Mouse (Mus musculus): Measurements from ENCODE around the gene Mrps12.

Mrps12 gene

DNA sequence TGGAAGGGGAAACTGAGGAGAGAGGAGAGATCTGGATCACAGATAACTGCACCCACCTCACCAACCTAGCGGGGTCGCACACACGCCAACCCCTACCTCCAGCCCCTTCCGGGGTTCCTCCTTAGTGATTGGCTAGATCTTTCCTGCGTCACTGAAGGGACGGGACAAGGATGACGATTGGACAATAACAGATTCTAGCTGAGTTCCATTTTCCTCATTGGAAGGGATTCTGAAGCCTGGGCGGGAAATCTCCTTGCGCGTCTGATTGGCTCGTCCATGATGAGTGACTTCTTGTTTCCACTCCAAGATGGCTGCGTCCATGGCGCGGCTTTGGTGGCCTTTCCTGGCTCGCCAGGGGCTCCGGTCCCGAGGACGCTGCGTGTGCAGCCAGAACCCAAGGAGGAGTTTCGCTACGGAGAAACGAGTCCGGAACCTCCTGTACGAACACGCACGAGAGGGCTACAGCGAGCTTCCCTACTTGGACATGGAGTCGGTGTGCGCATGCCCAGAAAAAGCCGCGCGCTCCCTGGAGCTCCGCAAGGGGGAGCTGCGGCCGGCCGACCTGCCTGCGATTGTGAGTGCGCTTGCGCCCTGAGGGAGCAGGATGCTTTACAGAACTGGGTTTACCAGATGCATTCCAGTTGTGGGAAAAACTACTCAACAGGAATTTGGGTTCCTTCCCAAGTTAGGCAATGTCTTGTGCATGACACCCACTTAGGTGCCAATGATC lies at the start of gene Mrps12, which contains the start of gene Sars2:
Mrps12 (minus strand) TSS at position 112 of the 730 bp plus-strand sequence.
Sars2 (plus strand) TSS at position 284 of the 730 bp plus-strand sequence.
- DNase-seq (ENCODE audit: low spot score in 2 of 2) = peak; percentile 91 to 98

DNA sequence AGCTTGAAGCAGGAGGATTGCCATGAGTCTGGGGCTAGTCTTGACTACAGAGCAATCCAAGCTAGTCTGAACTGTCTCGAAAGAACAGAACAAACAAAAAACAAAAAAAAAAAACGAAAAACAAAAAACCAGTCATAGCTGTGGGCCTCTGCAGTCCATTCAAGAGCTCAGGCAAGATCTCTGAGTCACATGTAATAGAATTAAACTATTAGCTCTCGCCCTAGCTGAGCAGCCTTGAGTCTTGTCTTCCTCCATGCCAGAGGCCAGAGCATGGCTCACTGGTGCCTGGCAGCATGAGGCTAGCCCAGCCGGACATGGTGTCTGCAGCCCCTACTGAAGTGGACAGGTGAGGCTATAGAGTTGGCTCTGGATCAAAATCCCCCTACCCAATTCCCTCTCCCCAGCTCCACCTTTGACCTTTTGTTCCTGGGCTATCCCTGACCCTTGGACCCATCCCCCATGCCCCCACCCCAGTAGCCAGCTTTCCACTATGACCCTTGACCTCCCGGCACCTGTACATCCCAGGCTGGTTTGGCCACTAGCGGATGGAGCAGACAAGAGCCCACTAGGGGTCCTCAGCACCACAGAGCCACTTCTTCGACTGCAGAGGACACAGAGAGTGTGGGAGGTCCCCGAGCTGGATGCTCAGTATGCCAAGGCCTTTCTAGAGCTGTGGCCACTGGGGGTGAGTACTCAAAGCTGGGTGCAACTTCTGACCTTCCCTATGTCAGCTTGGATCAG lies 48.6 kb upstream of the Mrps12 start:
- no peak for DNase-seq (ENCODE audit: low spot score in 2 of 2)

DNA sequence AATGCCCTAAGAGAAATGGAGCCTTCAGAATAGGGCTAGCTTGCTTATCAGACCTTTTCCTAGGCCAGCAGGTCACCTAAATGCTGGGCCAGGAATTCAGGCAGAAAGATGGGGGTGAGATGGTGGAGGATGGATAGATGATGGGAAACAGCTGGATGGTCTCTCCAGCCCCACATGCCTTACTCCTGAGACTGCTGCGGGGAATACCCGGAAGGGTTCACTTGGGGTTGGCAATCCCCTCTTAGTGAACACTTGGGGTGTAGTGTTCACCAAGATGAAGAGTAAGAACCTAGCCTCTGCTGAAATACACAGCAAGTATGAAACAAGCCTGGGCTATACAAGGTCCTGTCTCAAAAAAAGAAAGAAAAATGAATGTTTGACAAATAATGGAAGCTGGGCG lies 47.6 kb upstream of the Mrps12 start:
- no peak for DNase-seq (ENCODE audit: low spot score in 2 of 2)

DNA sequence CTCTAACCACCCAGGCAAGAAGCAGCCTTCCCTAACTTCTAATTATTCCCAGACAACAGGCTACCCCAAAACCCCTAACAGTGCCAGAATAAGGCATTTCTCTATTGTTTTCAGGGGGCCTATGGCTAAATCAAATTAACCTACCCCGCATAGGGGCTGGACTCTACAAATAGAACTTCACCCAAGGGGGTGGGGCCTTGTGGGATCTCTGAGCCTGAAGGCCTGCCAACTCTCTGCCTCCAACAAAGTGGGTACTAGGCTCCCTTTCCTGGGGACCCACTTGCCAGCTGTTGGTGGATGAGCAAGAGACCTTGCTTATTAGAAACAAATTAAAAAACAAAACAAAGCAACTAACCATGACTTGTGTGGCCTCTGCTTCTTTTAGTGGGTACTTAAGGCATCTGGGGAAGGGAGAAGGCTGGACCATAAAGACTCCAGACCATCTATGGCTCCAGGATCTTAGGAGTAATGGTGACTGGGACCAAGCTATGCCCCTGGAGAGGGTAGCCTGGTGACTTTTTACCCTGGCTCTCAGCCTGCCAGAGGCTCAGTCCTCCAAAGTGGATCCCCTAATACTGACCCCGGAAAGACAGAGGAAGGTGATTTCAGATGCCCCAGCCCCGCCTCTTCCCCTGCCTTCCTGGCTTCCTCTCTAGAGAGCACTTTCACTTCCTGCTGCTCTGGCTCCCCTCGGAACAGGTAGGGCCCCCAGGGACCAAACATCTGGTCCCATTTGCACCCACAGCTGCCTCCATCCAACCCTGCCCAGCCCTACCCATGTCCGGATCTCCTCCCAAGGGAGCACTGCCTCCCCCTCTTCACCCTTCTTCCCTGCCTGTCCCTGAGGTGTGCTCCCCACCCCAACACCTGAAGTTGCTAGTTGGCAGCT lies 46.9 kb upstream of the Mrps12 start, which contains the start of gene Rinl:
Rinl (plus strand) TSS at position 663 of the 889 bp plus-strand sequence.
- DNase-seq (ENCODE audit: low spot score in 2 of 2) = no peak

DNA sequence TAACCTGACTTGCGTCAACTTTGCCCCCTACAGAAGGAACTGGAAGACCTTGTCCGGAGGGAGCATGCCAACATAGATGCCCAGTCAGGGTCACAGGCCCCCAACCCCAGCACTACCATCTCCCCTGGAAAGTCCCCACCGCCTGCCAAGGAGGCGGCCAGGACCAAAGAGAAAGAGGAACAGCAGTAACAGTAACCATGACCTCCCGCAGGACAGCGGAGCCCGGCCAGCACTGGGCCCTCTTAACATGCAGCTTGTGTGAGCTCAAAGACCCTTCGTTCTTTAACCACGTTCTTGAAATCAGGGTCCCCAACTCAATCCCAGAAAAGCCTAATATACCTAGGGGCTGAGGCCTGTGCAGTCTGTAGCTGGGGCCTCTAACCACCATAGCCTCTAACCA lies 46.3 kb upstream of the Mrps12 start:
- DNase-seq (ENCODE audit: low spot score in 2 of 2) = no peak

DNA sequence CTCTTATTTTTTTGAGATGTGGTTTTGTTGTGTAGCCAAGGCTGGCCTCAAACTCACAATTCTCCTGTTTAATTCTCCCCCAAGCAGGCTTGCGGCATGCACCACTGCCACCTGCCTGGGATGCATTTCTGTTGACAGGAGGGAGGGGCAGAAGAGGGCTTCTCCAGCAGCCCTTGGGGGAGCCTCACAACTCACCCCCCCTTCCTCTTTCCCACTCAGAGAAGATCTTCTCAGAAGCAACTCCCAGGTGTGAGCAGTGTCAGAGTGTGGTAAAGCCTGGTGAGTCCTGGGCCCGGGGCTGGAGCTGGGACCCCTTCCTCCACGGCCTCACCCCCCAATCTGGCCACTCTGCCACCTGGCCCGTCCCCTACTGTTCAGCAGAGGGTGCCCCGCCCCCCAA lies 43.5 kb upstream of the Mrps12 start:
- no peak for DNase-seq (ENCODE audit: low spot score in 2 of 2)

DNA sequence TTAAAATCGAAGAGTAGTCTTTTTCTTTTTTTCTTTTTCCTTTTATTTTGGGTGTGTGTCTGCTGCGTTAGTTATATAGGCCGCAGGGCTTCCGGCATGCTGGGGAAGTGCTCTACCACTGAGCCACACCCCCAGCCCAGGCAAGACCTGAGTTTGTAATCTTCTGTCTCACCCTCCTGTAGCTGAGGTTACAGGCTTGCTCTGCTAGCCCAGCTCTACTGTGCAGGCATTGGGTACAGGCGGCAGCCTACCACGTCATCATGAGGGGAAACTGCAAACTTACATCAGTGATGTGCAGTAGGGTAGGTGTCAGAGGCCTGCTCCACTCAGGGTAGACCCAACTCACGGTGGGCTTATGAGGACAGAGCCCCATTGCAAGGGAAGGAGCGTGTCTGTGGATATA lies 39.6 kb upstream of the Mrps12 start:
- DNase-seq (ENCODE audit: low spot score in 2 of 2) = no peak

DNA sequence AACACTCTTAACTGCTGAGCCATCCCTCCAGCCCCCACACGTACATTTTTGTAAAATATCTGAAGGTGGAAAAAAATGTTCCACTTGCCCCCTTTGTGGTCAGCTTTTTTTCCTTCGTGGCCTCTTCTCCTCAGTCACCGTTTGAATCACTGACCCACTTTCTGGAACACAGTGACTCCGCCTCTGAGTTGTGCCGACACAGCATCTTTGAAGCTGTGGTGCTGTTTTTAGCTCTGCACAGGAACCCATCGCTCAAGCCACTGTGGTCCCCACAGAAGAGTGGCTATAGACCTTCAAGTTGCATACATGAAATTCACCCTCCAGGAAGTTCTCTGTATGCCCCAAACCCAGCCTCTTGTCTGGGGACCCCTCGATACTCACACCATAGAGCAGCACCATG lies 39.2 kb upstream of the Mrps12 start:
- DNase-seq (ENCODE audit: low spot score in 2 of 2) = no peak

DNA sequence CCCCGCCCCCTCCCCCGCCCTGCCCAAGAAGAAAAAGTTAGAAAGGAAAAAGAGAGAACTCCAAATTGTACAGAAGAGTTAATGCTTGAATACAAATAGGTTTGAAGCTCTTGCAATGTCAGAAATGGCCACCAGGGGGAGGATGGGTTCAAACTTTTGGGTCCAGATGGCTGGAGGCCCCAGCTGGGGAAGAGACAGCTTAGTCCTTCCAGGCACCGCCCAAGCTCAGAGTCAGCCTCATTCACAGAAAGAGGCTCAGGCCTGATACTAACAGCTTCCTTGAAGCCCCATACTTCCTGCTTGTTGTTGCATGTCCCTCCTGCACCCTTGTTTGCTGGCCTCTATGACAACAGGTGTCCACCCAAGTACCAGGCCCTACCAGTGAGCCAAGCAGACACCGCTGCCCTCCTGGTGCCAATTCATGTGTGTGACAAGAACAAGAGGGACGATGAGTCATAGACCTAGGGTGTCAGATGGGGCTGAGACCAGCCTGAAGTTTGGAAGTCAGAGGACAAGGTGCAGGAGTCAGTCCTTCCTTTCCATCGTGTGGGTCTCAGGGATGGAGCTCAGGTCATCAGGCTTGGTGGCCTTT lies 38.5 kb upstream of the Mrps12 start:
- DNase-seq (ENCODE audit: low spot score in 2 of 2) = peak; percentile 81 to 82

DNA sequence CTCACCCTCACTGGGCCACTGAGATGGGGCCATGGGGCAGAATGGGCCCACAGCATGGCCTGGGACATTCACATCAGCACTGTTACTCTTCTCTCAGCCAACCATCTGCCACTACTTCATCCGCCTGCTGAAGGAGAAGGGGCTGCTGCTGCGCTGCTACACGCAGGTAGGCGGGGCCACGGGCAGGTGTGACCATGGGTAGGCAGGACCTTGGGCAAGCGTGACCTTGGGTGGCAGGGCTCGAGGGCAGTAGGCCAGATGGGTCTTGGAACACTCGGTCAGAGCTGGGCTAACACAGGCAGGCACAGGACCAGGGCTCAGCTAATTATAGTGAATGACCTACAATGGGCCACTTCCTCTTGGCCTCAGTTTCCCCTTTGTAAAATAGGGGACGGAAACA lies 37.2 kb upstream of the Mrps12 start:
- no peak for DNase-seq (ENCODE audit: low spot score in 2 of 2)

DNA sequence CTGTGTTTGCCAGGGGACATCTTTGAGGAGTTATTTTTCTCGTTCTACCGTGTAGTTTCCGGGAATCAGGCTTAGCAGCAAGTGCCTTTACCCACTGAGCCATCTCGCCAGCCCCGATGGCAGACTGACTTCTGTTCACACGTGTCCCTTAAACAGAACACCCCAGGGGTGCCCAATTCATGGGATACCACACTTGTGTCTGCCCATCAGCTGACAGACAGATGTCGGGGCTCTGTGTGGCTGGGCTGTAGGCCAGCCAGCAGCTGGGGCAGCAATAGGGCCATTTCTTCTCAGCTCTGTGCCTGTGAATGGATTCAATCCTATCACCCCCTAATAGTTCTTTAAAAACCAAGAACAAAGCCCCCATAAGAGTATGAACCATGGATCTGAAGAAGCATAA lies 33.5 kb upstream of the Mrps12 start:
- DNase-seq (ENCODE audit: low spot score in 2 of 2) = no peak

DNA sequence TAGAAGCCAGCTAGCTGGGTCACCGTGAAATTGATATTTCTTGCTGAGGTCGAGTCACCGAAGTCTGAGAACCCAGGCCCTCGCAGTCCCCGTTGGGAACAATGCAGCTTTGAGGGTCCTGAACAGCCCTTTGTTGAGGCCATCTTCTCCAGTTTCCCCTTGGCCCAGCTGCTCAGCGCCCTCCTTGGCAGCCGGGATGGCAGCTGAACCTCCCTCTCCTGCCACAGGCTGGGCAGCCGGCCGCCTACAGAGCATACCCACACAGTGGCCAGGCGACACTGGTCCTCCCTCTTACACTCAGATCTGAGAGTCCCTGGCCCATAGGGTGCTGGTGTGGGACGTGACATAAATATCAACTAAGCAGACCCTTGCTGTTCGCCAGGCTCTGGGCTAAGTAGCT lies 32.5 kb upstream of the Mrps12 start:
- no peak for DNase-seq (ENCODE audit: low spot score in 2 of 2)

DNA sequence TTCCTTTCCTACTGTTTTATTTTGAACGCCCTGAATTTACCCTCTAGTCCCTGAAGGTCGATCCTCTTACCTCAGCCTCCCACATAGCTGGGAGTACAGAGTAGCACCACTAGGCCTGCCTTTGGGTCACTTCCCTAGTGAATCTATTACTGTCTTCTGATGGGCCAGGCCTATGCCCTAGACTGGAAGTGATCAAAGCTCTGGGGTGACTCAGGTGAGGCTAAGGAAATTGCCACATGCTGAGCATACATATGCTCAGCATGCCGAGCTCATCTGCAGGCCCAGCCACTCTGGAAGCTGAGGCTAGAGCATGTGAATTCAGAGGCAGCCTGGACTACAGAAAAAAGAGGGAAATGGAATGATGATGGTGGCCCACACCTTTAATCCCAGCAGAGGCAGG lies 31.5 kb upstream of the Mrps12 start:
- no peak for DNase-seq (ENCODE audit: low spot score in 2 of 2)

DNA sequence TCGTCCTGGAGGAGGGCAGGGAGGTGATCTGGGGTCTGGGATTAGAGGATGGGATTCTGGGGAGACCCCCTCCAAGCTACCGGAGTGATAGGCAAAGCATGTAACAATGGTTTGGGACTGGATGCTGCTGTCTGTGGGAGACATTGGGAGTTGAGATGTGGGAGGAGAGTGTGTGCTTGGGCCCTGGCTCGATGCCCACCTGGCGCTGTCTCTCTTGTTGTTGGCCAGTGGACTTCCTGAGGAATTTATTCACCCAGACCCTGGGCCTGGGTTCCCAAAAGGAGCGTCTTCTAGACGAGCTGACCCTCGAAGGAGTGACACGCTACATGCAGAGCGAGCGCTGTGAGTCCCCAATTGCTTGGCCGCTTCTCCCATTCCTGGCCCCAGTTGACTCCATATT lies 30.2 kb upstream of the Mrps12 start:
- DNase-seq (ENCODE audit: low spot score in 2 of 2) = no peak

DNA sequence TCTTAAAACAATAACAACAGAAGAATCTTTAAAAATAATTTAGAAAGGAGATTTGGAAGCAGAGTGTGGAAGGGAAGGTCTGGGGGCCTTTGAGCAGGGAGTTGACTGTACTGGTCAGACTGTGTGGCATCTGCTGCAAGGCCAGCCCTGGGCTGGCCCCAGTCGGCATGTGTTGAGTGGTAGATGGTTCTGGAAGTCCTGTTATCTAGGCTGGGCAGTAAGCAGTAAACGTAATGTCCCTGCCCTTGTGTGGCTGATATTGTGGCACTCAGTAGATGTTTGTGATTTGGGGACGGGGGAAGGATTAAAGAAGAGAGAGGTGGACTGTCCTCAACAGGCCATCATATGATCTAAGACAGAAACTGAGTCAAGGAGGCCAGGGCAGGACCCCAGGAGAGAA lies 28.7 kb upstream of the Mrps12 start:
- no peak for DNase-seq (ENCODE audit: low spot score in 2 of 2)

DNA sequence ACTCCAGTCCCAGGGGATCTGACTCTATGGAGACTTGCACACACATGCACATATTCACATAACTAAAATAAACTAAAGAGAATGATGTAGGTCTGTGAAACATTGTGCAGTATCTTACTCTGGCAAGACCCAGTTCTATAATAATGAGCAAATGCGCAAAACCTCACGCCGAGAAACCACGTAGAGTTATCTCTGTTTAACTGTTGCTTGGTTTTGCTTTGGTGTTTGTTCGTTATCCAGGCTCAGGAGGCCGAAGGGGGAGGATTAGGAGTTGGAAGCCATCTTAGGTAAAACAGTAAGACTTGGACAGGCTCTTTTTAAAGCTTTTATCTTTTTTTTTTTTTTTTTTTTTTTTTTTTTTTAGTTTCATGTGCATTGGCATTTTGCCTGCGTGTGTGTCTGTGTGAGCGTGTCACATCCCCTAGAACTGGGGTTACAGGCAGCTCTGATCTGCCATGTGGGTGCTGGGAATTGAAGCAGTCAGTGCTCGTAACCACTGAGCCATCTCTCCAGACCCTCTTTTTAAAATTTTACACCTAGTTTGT lies 27.9 kb upstream of the Mrps12 start:
- no peak for DNase-seq (ENCODE audit: low spot score in 2 of 2)

DNA sequence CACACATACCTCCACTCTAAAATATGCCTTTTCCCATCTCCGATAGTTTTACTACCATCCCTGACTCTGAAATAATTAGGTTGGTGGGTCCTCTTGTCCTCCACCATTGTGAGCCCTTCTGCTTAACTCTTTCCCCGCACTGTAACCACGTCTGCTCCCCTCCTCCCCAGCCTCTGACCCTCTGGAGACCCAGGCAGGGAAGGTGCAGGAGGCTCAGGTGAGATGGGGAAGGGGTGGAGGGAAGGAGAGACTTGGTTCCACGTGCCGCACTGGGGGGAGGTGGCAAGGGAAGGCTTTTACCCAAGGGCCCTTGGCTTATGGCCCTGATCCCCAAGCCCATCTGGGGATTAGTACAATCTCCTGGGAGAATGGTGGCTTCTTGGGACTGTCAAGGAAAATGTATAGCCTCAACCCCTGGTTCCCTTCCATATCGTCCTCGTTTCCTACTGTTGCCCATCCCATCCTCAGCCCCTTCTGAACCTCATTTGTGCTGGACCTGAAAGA lies 25.9 kb upstream of the Mrps12 start, which contains the start of gene Nfkbib:
Nfkbib (minus strand) TSS at position 51 of the 504 bp plus-strand sequence.
- DNase-seq (ENCODE audit: low spot score in 2 of 2) = no peak

DNA sequence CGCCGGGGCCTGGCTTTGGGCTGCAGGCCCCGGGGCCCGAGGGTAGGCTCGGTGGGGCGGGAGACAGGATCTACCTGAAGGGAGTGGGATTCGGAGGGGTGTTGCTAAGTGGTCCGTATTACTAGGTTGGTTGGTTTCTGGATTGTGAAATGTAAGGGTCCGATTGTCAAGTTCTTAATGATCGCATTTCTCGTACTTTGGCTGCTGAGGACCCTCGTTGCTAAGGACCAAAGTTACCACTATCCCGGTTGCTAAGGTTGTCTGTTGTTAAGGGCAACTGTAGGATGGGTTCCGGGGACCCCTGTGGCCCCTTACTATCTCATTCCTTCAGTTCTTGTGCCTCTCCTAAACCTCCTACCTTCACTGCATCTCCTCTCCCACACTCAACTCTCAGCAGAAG lies 25.3 kb upstream of the Mrps12 start:
- no peak for DNase-seq (ENCODE audit: low spot score in 2 of 2)

DNA sequence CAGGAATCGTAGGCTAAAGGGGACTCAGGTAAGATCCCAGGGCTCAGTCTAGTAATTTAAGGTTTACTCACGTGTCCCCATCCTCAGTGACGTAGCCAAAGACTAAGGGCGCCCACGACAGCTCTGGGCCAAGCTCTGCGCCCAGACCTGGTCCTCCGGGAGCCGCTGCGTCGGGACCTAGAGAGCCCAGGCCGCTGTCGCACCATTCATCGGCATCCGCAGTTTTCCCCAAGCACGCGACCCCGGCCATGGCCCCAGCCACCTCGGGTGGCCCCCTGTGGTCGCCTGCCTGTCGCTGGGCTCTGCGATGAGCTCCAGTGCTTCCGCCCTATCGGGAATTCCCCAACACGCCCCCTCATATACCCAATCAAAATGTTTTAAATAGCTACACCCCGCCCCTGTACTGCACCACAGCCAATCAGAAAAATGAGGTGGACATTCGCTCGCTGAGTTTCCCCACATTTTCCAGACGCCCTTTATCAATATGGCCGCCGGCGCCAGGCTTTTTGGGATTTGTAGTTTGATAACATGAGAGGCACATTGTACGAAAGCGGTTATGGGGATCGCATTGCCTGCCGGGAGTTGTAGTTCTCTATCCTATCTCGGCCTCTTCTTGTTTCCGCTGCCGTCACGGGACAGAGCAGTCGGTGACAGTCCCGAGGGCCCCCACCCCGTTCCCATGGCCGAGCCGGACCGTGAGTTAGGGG lies 24.7 kb upstream of the Mrps12 start, which contains the start of gene Sirt2:
Sirt2 (plus strand) TSS at position 563 of the 707 bp plus-strand sequence.
- peak; percentile 86 to 98 for DNase-seq (ENCODE audit: low spot score in 2 of 2)

DNA sequence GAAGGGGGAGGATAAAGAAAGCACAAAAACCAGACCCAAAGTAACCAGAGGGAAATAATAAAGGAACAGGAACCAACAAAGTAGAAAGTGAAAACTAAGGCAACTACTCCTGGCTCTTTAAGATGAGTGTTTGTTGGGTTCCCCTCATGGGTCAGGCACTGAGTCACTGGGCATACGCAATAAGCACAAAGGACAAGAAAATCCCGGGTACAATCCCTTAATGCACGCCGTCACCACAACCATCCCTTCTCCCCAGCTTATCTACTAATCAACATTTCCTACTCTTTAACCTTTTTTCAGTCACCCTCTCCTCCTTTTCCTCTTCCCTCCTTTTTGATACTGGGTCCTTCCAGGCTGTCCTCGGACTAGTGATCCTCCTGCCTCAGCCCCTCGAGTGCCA lies 23.6 kb upstream of the Mrps12 start:
- DNase-seq (ENCODE audit: low spot score in 2 of 2) = no peak

Data from urinary bladder, adult 18-20 months (tissue).